Mouse (Mus musculus): Measurements from ENCODE around the gene Wars. TPM values are rescaled to one million over a fixed set of nuclear protein-coding genes. Genes with fewer than 3 reads are reported as not detected.
A peak's percentile ranks its signal among the peaks of the same experiment; 100 is the strongest.

Wars gene
- polyA plus RNA-seq, 1 experiment from 2014 or later, result 25.6 TPM

DNA sequence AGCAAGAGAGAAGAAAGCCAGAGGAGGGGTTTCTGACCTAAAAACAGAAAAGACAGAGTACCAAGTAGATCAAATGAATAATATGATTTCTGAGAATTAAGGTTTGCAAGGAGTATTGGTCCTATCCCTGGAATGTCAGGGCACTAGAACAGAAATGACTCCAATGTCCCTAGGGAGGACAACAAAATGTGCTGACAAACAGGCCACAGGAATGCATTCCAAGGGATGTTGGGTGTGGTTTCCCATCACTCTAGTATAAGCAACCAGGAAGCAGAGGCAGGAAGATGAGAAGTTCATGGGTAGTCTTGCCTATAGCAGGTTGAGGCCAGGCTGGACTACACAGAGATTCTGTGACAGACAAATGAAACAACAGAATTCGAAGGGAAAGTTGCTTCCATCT is 8.1 kb downstream of the Wars start:
- no peaks in the 10 kb centered on the region for H3K4me1 ChIP-seq (replicated peaks)
- no peak overlapping the region for H3K9ac ChIP-seq
- peaks cover 80% of the 10 kb centered on the region for H3K36me3 ChIP-seq (replicated peaks)
- H3K4me3 ChIP-seq (replicated peaks), result no peak overlapping the region
- no peak for ATAC-seq (ENCODE audit: insufficient read depth)
- no peaks in the 10 kb centered on the region for H3K27me3 ChIP-seq
- no peak overlapping the region for H3K27ac ChIP-seq (replicated peaks)
- WGBS (ENCODE audit: insufficient replicate concordance), result 78% methylated on average over 1 of the region's 1 CpGs
- H3K4me2 ChIP-seq, result no peak overlapping the region
- H3K9me3 ChIP-seq (replicated peaks), result no peaks in the 10 kb centered on the region

DNA sequence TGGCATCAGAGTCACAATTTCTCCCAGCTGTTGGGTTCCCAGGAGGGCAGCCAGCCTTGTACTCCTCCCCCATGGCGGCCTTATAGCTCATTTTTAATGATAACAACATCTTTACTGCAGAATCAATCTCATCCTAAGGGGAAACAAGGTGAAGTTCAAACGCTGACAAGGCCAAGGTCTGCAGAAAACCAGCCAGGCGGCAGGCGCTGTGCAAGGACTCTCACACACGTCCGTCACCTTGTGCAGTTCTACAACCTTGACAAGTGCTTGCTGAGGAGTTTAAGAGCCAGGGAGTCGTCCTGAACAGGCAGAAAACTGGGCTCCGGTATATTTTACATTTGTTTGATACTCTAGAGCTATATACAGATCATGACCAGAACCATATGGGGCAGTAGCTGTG is 11.2 kb downstream of the Wars start:
- Histone ChIP-seq H3K9ac (no peak overlapping the region), H3K27me3 (no peaks in the 10 kb centered on the region), H3K27ac (replicated peaks) (no peak overlapping the region), H3K4me2 (no peak overlapping the region), H3K9me3 (replicated peaks) (no peaks in the 10 kb centered on the region), H3K4me1 (replicated peaks) (no peaks in the 10 kb centered on the region), H3K36me3 (replicated peaks) (peaks cover 86% of the 10 kb centered on the region), H3K4me3 (replicated peaks) (no peak overlapping the region)
- no peak for ATAC-seq (ENCODE audit: insufficient read depth)
- 77% methylated on average over 8 of the region's 8 CpGs for WGBS (ENCODE audit: insufficient replicate concordance)

DNA sequence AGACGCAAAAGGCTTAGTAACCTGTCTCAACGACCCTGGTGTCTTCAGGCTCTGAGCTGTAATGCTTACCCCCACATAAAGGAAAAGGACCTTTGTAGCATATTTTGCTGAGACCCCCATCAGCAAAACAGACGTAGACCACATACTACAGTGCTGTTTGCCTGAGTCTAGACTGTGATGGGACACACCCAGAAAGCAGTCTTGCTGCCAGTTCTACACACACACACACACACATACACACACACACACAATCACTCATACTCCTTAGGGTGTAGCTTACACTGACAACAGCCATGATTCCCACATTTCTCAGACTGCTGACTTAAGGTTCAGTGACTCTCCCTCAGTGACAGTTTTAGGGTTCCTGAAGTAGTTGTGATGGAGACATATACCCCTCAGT is 12.8 kb downstream of the Wars start:
- no peak overlapping the region for H3K9ac ChIP-seq
- H3K4me3 ChIP-seq (replicated peaks), result no peak overlapping the region
- no peaks in the 10 kb centered on the region for H3K4me1 ChIP-seq (replicated peaks)
- H3K27me3 ChIP-seq, result no peaks in the 10 kb centered on the region
- 69% methylated on average over 3 of the region's 3 CpGs for WGBS (ENCODE audit: insufficient replicate concordance)
- no peaks in the 10 kb centered on the region for H3K9me3 ChIP-seq (replicated peaks)
- H3K4me2 ChIP-seq, result no peak overlapping the region
- ATAC-seq (ENCODE audit: insufficient read depth), result no peak
- H3K27ac ChIP-seq (replicated peaks), result no peak overlapping the region
- H3K36me3 ChIP-seq (replicated peaks), result peaks cover 75% of the 10 kb centered on the region

DNA sequence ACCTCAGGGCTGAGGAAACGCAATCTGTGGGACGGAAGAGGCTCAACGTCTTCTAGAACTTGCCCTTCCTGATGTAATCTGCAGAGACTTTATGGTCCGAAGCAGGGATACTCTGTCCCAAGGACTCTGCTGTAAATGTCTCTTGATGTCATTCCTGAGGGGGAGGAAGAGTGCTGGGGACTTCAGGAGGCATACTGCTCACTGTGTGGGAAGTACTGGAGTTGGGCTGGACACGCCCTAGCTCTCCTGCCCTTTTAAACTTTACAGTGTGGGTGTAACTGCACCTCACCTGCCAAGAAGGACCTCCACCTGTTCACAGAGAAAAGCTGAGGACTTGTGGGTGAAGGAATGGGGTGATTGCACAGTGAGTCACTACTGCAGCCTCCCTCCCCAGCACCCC is 13.4 kb downstream of the Wars start:
- Histone ChIP-seq H3K27me3 (no peaks in the 10 kb centered on the region), H3K9me3 (replicated peaks) (no peaks in the 10 kb centered on the region), H3K4me1 (replicated peaks) (no peaks in the 10 kb centered on the region), H3K4me3 (replicated peaks) (no peak overlapping the region), H3K9ac (no peak overlapping the region), H3K4me2 (no peak overlapping the region), H3K27ac (replicated peaks) (no peak overlapping the region), H3K36me3 (replicated peaks) (peaks cover 70% of the 10 kb centered on the region)
- WGBS (ENCODE audit: insufficient replicate concordance), result 80% methylated on average over 5 of the region's 5 CpGs
- ATAC-seq (ENCODE audit: insufficient read depth), result no peak

DNA sequence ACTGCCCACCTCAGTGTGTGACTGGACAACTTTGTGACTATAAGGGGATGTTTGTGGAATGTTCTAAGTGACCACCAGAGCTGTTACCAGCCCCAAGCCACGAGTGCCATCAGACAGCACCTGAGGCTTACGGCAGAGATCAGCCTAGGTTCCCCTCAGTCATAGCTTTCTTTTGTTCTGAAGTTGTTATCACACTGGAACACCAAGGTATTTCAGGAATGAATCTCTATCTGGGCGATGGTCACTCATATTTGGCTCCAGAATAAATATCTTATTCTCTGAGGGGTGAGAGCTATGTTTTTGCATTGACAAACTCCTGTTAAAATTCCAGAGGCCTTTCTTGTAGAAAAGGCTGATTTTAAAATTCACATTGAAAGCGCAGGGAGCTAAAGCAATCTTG is 14.8 kb downstream of the Wars start:
- ATAC-seq (ENCODE audit: insufficient read depth), result no peak
- no peak overlapping the region for H3K4me2 ChIP-seq
- peaks cover 69% of the 10 kb centered on the region for H3K36me3 ChIP-seq (replicated peaks)
- no peaks in the 10 kb centered on the region for H3K4me1 ChIP-seq (replicated peaks)
- no peaks in the 10 kb centered on the region for H3K27me3 ChIP-seq
- no peaks in the 10 kb centered on the region for H3K9me3 ChIP-seq (replicated peaks)
- WGBS (ENCODE audit: insufficient replicate concordance), result 78% methylated on average over 4 of the region's 4 CpGs
- no peak overlapping the region for H3K27ac ChIP-seq (replicated peaks)
- no peak overlapping the region for H3K9ac ChIP-seq
- H3K4me3 ChIP-seq (replicated peaks), result no peak overlapping the region

DNA sequence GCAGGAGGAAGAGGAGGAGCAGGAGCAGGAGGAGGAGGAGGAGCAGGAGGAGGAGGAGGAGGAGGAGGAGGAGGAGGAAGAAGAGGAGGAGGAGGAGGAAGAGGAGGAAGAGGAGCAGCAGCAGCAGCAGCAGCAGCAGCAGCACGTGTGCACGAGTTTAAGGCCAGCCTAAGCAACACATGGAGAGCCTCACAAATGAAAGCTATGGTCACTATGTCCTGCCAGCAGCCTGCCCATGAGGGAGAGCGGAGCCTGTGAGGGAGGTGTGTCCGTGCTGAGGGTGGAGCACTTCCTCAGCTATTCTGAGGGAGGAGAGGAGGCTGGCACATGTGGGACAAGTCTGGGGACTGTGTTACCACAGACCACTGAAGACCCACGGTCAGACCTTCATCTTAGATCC is 20.9 kb downstream of the Wars start:
- Histone ChIP-seq H3K27me3 (no peaks in the 10 kb centered on the region), H3K36me3 (replicated peaks) (peaks cover 59% of the 10 kb centered on the region)

DNA sequence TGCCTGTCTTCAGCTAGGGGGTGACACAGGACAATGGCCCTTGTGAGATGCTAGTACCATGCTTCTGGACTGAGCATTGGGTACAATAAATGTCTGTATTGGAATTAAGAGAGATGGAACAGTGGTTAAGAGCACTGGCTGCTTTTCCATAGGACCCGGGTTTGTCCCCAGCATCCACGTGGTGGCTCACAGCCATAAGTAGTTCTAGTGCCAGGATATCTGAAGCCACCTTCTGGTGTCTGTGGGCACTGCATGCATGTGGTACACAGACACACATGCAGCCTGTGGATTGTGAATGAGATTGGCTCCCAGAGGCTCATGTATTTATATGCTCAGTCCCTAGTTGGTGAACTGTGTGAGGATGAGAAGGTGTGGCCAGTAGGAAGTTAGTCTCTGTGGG is 24.4 kb downstream of the Wars start:
- 64% methylated on average over 2 of the region's 2 CpGs for WGBS (ENCODE audit: insufficient replicate concordance)
- H3K27ac ChIP-seq (replicated peaks), result no peak overlapping the region
- H3K4me3 ChIP-seq (replicated peaks), result no peak overlapping the region
- H3K36me3 ChIP-seq (replicated peaks), result peaks cover 67% of the 10 kb centered on the region
- H3K27me3 ChIP-seq, result no peaks in the 10 kb centered on the region
- H3K9me3 ChIP-seq (replicated peaks), result no peaks in the 10 kb centered on the region
- no peak for ATAC-seq (ENCODE audit: insufficient read depth)
- no peak overlapping the region for H3K4me2 ChIP-seq
- H3K4me1 ChIP-seq (replicated peaks), result no peaks in the 10 kb centered on the region
- H3K9ac ChIP-seq, result no peak overlapping the region

More for the DNA sequence above, 20.9 kb downstream of the Wars start:
- no peak overlapping the region for H3K9ac ChIP-seq
- no peak overlapping the region for H3K27ac ChIP-seq (replicated peaks)
- WGBS (ENCODE audit: insufficient replicate concordance), result 67% methylated on average over 5 of the region's 5 CpGs
- H3K4me3 ChIP-seq (replicated peaks), result no peak overlapping the region
- no peak for ATAC-seq (ENCODE audit: insufficient read depth)
- no peaks in the 10 kb centered on the region for H3K4me1 ChIP-seq (replicated peaks)
- H3K4me2 ChIP-seq, result no peak overlapping the region
- H3K9me3 ChIP-seq (replicated peaks), result no peaks in the 10 kb centered on the region

DNA sequence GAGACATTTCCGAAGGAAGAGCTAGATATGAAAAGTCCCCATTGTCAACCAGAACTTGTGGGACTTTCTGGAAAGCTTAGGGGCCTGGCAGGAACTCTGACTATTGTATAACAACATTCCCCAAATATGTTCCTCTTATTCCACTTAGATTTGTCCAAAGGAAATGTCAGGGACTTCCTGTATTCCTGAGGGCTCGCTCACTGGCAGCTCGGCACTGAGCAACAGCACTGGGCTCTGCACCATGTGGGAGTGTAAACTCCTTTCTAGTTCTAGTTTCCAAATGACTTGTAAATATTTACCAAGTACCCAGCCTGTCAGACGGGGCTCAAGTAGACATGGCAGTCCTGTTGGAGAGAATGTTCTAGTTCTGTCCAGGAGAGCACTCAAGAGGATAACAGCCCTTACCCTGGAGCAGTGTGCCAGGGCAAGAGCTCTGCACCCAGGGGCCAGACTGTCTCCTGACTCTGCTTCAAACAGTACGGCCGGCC is 28.9 kb downstream of the Wars start:
- Histone ChIP-seq H3K9me3 (replicated peaks) (no peaks in the 10 kb centered on the region), H3K4me3 (replicated peaks) (no peak overlapping the region), H3K27me3 (no peaks in the 10 kb centered on the region), H3K36me3 (replicated peaks) (peaks cover 85% of the 10 kb centered on the region), H3K4me2 (no peak overlapping the region), H3K9ac (no peak overlapping the region), H3K4me1 (replicated peaks) (no peaks in the 10 kb centered on the region), H3K27ac (replicated peaks) (no peak overlapping the region)
- 73% methylated on average over 6 of the region's 6 CpGs for WGBS (ENCODE audit: insufficient replicate concordance)
- ATAC-seq (ENCODE audit: insufficient read depth), result no peak; the same call in 1 of the 2 replicates

DNA sequence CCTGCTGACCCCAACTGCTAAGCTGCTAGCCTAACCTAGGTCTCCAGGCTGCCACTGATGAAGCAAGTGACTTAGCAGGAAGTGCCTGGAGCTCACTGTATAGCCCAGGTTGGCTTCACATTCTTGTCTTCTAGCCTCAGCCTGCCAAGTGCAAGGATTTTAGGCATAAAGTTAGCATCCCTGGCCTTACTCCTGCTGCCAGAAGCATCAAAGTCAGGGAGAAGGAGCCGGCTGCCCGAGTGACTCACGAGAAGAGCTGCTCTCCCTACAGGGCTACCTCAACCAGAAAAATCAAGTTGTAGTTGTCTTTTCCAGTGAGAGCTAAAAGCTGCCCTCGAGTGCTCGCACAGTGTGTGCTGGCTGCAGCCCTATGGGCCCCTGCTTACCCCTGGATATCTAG is 35.5 kb downstream of the Wars start:
- H3K4me2 ChIP-seq, result no peak overlapping the region
- peaks cover 5% of the 10 kb centered on the region; the same call in 1 of the 2 replicates for H3K4me1 ChIP-seq (replicated peaks)
- H3K9ac ChIP-seq, result no peak overlapping the region
- H3K27me3 ChIP-seq, result no peaks in the 10 kb centered on the region
- H3K9me3 ChIP-seq (replicated peaks), result no peaks in the 10 kb centered on the region
- no peak overlapping the region for H3K4me3 ChIP-seq (replicated peaks)
- H3K36me3 ChIP-seq (replicated peaks), result peaks cover 28% of the 10 kb centered on the region
- ATAC-seq (ENCODE audit: insufficient read depth), result no peak
- H3K27ac ChIP-seq (replicated peaks), result no peak overlapping the region
- 59% methylated on average over 5 of the region's 5 CpGs for WGBS (ENCODE audit: insufficient replicate concordance)

DNA sequence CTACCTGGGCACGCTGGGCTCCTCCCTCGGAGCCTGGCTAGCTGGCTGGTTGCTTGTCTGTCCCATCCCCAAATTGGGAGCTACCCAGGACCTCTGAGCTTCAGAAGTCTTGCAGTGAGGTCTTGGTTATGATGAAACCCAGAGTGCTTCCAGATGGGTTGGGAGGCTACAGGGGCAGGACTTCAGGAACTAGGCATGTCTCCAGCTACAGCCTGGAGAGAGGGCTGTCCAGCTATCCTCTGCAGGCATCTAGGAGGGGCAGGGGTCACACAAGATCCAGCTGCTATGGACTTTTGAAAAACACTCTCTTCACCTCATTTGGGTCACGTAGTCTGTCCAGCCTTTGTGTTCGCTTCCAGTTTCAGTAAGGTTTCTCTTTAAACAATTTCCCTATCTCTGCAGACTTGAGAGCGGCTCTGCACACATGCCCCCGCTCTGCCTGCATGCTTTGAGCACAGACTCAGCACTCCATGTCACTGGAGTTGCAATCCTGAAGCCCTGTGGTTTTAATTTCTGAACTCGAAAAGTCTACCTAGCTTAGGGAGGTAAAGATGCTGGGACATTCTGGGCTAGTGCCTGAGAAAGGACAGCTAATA is 36.3 kb downstream of the Wars start:
- no peak overlapping the region for H3K4me3 ChIP-seq (replicated peaks)
- no peaks in the 10 kb centered on the region for H3K27me3 ChIP-seq
- H3K36me3 ChIP-seq (replicated peaks), result peaks cover 20% of the 10 kb centered on the region
- H3K4me1 ChIP-seq (replicated peaks), result peaks cover 5% of the 10 kb centered on the region; the same call in 1 of the 2 replicates
- H3K4me2 ChIP-seq, result no peak overlapping the region
- H3K27ac ChIP-seq (replicated peaks), result no peak overlapping the region
- no peaks in the 10 kb centered on the region for H3K9me3 ChIP-seq (replicated peaks)
- ATAC-seq (ENCODE audit: insufficient read depth), result no peak
- H3K9ac ChIP-seq, result no peak overlapping the region
- WGBS (ENCODE audit: insufficient replicate concordance), result 73% methylated on average over 7 of the region's 7 CpGs

DNA sequence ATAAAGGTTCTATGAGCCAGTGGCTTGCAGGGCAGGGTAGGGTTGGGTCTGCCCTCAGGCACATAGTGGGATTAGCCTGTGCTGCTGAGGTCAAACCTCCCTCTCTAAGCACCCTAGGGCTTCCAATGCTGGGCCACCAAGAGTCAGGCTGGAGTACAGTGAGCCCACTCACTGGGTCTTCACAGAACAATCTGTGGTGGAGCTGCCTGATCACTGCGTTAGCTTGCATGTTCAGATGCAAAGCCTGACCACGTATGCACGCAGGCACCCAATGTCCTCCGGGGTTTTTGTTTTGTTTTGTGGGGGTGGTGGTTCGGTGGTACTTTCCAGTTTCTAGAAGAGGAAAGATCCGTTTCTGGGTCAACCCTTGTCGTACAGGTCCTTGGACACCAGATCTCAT is 36.9 kb downstream of the Wars start:
- no peak overlapping the region for H3K27ac ChIP-seq (replicated peaks)
- no peaks in the 10 kb centered on the region for H3K9me3 ChIP-seq (replicated peaks)
- H3K4me2 ChIP-seq, result peak overlapping the region; percentile 39; the same call in 1 of the 2 replicates
- ATAC-seq (ENCODE audit: insufficient read depth), result no peak
- H3K36me3 ChIP-seq (replicated peaks), result peaks cover 14% of the 10 kb centered on the region; the same call in 1 of the 2 replicates
- H3K4me1 ChIP-seq (replicated peaks), result peaks cover 5% of the 10 kb centered on the region; the same call in 1 of the 2 replicates
- no peak overlapping the region for H3K4me3 ChIP-seq (replicated peaks)
- 73% methylated on average over 7 of the region's 7 CpGs for WGBS (ENCODE audit: insufficient replicate concordance)
- H3K27me3 ChIP-seq, result no peaks in the 10 kb centered on the region
- H3K9ac ChIP-seq, result no peak overlapping the region

DNA sequence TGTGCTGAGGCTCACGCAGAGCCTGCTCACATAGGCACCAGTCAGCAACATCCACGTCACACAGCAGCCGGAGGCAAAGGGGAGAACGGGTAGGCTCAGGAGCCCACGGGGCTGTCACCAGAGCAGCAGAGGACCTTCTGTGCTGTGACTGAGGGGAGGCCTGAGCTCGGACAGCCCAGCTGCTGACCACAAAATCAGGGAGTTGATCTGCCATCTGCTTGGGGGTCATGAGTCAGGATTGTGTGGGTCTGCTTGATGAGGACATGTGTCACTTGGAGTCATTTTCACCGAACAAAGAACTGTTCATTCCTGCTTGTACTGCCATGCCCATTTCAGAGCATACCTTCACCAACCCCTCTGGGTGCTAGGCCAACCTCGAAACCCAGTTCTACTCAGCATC is 37.8 kb downstream of the Wars start:
- Histone ChIP-seq H3K27me3 (no peaks in the 10 kb centered on the region), H3K4me3 (replicated peaks) (peak overlapping the region; percentile 24; the same call in 1 of the 2 replicates), H3K36me3 (replicated peaks) (peaks cover 8% of the 10 kb centered on the region; the same call in 1 of the 2 replicates), H3K9me3 (replicated peaks) (no peaks in the 10 kb centered on the region), H3K4me2 (peak overlapping the region; percentile 39), H3K9ac (peak overlapping the region; percentile 29; the same call in 1 of the 2 replicates), H3K4me1 (replicated peaks) (peaks cover 12% of the 10 kb centered on the region), H3K27ac (replicated peaks) (no peak overlapping the region)
- no peak for ATAC-seq (ENCODE audit: insufficient read depth)
- WGBS (ENCODE audit: insufficient replicate concordance), result 67% methylated on average over 8 of the region's 8 CpGs

Data from liver, embryonic 15.5 days (tissue).